Mouse (Mus musculus) testis, adult 2 months (tissue): ENCODE measurements at regions not wholly inside any gene's neighbourhood (a gene's known extent, or its start where the extent isn't known, plus 50 kb on each side); places are given as distances from the start of the nearest gene placed in this dataset.

Source experiments
- H3K27ac ChIP-seq: fragments of 200-500 bp; 2 replicates; pipeline ENCODE4 v1.5.1; 2012; ENCODE audit warnings: low read depth, low read length; ENCODE audit not compliant: control insufficient read depth, insufficient read depth
- H3K27me3 ChIP-seq: fragments of 200-500 bp; 2 replicates; pipeline ENCODE4 v1.6.1; 2012; ENCODE audit warnings: mild to moderate bottlenecking, low read length, moderate library complexity; ENCODE audit not compliant: control insufficient read depth, insufficient read depth
- H3K36me3 ChIP-seq: fragments of 200-500 bp; 2 replicates; pipeline ENCODE4 v1.6.1; 2012; ENCODE audit warnings: mild to moderate bottlenecking, low read length; ENCODE audit not compliant: control insufficient read depth, insufficient read depth
- H3K4me1 ChIP-seq: fragments of 200-500 bp; 2 replicates; pipeline ENCODE4 v1.6.1; 2012; ENCODE audit warnings: low read length; ENCODE audit not compliant: control insufficient read depth, insufficient read depth
- H3K4me3 ChIP-seq: fragments of 200-500 bp; 2 replicates; pipeline ENCODE4 v1.5.1; 2012; ENCODE audit warnings: low read depth, mild to moderate bottlenecking, low read length, moderate library complexity, mixed read lengths; ENCODE audit not compliant: control insufficient read depth
- CTCF ChIP-seq: fragments of 200-500 bp; IDR thresholded peaks from 2 replicates; pipeline ENCODE4 v1.5.1; 2012; ENCODE audit warnings: low read depth, mild to moderate bottlenecking, inconsistent platforms, low read length, moderate library complexity; ENCODE audit not compliant: control insufficient read depth, insufficient read depth, insufficient replicate concordance
- POLR2A ChIP-seq: fragments of 200-500 bp; IDR thresholded peaks from 2 replicates; pipeline ENCODE4 v1.6.1; 2012; ENCODE audit warnings: low read depth, mild to moderate bottlenecking, inconsistent platforms, low read length, moderate library complexity; ENCODE audit not compliant: control insufficient read depth

DNA sequence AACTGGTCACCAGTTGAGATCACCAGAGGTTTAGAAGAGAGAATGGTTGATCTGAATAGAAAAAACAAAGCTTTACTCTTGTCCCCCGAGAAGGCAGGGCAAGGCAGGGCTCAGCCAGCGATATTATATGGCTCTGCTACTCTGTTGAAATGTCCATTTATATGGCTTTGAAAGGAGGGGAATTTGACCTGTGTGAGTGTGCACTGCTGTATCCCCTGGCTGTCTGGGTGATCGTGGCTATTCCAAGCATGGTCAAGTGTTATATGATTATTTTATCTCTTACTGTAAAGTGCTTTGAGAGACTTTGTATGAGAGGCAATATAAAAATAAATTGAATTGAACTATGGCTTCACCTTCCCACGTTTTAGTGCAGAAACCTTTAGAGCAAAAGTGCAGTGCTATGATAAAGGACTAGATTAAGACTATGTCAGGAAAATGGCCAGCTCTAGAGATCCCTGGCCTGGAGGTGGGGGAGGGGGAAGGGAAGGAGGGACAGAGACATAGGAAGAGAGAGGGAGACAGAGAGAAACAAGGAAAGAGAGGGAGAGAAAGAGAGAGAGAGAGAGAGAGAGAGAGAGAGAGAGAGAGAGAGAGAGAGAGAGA, 402.5 kb upstream of the Zeb2 start:
- Histone ChIP-seq H3K4me3 (no peak overlapping the region), H3K36me3 (no peaks in the 10 kb centered on the region), H3K27ac (no peak overlapping the region), H3K4me1 (no peaks in the 10 kb centered on the region), H3K27me3 (no peaks in the 10 kb centered on the region)
- TF ChIP-seq CTCF: no peak

DNA sequence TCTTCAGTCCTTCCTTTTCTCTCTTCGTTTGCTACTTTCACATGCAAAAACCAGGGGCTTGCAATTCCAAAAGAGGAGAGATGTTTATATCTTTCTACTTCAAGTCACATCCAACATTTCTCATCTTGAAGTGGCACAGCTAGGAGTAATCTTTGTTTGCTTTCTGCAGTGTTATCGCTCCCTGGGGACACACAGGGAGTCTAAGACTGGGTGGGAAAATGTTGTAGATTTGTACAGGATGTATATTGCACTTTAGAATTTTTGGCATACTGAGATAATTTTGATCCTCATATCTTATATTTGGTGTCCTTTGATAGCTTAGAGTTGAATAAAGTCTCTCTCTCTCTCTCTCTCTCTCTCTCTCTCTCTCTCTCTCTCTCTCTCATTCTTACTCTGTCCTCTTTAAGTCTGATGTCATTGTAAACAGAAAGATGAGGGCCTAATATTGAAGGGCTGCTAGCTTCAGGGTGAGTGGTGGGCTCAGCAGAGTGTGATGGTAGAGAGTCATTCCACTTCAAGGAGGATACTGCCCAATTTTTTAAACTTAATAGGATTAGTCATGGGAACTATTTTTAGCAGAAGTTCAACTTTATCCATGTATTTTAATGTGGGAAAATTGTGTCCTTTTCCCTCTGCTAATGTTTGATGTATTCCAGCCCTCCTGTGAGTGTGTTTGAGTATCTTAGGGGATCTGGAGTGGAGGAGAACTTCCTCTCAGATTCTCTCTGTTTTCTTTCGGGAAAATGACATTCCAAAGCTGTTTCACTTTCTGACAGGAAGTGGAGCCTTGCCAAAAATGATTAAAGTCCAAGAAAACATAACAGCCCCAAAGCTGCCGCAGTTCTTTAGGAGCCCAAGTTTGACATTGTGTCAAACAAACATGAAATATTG, 397.3 kb upstream of the Zeb2 start:
- Histone ChIP-seq H3K27me3 (no peaks in the 10 kb centered on the region), H3K4me1 (no peaks in the 10 kb centered on the region), H3K4me3 (no peak overlapping the region), H3K36me3 (no peaks in the 10 kb centered on the region), H3K27ac (no peak overlapping the region)
- TF ChIP-seq POLR2A: no peak
- TF ChIP-seq CTCF: no peak

DNA sequence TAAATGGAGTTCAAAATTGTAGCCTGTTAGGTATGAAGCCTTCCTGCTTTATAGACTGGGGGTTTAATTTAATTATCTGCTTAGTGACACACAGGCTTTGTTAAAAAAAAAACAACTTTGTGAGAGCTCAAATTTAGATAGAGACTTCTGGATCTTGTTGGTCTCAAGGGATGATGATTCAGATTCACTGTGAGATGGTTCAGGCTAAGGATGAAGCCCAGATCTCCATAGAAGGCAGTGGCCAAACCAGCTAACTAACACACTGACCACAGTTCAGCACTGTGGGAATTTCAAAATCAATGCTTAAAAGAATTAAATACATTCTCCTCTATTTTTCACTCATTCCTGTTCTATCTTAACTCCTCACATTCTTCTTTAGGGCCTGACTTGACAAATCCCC, 395.7 kb upstream of the Zeb2 start:
- TF ChIP-seq POLR2A (no peak), CTCF (no peak)
- no peaks in the 10 kb centered on the region for H3K4me1 ChIP-seq
- no peak overlapping the region for H3K4me3 ChIP-seq
- no peak overlapping the region for H3K27ac ChIP-seq
- no peaks in the 10 kb centered on the region for H3K27me3 ChIP-seq
- no peaks in the 10 kb centered on the region for H3K36me3 ChIP-seq

DNA sequence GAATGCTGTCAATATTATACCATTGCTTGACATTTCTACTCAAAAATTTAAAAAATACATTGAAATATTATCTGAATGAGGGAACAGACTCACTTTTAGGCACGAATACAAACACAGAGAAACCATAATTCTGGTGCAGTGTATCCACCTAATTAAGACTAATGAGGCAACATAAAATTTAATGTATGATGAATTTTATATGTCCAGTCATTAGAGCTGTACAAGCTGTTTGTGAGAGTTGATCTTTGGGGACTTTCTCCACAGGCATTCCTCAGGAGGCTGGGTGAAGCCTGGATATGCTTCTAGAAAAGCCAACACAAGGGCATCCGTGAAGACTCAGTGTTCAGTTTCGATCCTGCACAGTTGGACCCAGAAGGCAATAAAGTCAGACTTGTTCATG, 394.6 kb upstream of the Zeb2 start:
- Histone ChIP-seq H3K27me3 (no peaks in the 10 kb centered on the region), H3K4me1 (no peaks in the 10 kb centered on the region), H3K4me3 (no peak overlapping the region), H3K27ac (no peak overlapping the region), H3K36me3 (no peaks in the 10 kb centered on the region)
- TF ChIP-seq POLR2A (no peak), CTCF (no peak)

DNA sequence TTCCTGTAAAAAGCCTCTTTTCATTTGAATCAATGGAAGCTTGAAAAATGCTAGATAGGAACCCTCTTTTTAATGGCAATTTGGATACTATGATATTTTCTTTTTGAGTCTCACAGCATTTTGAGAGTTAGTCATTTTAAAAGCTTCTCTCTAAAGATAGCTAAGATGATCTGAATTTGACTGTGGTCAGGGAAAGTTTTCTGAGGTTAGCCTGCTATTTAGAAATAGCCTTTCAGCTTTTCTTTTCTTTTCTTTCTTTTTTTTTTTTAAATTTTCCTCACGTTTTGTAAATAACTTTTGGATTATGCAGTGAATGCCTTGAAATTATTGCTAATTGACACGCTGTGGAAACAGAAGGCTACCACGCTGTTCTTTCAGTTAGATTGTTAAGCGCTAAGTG, 387.3 kb upstream of the Zeb2 start:
- Histone ChIP-seq H3K4me3 (no peak overlapping the region), H3K36me3 (no peaks in the 10 kb centered on the region), H3K4me1 (no peaks in the 10 kb centered on the region), H3K27me3 (no peaks in the 10 kb centered on the region), H3K27ac (no peak overlapping the region)
- TF ChIP-seq CTCF (no peak), POLR2A (no peak)

DNA sequence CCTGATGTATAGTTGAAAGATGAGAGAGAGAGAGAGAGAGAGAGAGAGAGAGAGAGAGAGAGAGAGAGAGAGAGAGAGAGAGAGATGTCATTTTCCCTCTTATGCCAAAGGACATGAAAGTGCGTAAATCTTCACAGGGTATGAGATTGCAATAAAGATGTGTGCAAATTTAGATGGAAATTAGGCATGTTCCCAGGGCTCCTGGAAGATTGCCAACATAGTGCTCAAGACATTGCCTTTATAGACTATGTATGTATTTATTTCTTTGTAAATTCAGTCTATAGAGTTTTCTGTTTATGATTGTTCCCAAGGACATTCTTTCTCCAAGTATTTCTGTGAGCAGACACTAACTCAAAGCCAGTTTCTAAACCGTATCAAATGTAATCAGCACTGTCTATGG, 376.5 kb upstream of the Zeb2 start:
- Histone ChIP-seq H3K27me3 (no peaks in the 10 kb centered on the region), H3K4me1 (no peaks in the 10 kb centered on the region), H3K4me3 (no peak overlapping the region), H3K27ac (no peak overlapping the region), H3K36me3 (no peaks in the 10 kb centered on the region)
- TF ChIP-seq CTCF: no peak
- TF ChIP-seq POLR2A: no peak

DNA sequence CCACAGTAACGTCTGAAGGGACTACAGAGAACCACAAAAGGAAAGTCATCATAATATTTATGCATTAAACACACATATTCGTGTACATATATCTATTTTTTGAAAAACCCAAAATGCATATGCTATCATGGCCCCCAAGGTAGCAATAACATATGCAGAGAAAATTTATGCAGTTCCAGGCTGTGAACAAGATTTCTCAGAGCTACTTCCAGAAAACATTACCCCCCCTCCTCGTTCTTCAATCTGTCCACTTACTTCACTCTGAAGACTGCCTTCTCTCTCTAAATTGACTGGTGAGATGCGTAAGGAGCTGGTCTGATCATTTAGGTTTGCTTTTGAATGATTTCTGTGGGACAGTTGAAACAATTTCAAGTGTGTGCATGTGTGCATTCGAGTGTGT, 369.3 kb upstream of the Zeb2 start:
- no peaks in the 10 kb centered on the region for H3K36me3 ChIP-seq
- TF ChIP-seq POLR2A: no peak
- no peak for TF ChIP-seq CTCF
- H3K4me3 ChIP-seq: no peak overlapping the region
- no peaks in the 10 kb centered on the region for H3K4me1 ChIP-seq
- no peak overlapping the region for H3K27ac ChIP-seq
- no peaks in the 10 kb centered on the region for H3K27me3 ChIP-seq
